12 mouse cellular contexts compared by ENCODE assay signal in genomic region chr3:40408921-40409488, GRCm38 (mm10).
DNase-seq lines count a peak whose midpoint lies in the region; ATAC-seq lines count a peak whose summit lies in the region.
"Had no signal": no experiment of that assay in that cellular context is flagged by ENCODE, and none has a peak within 500 bp of the region (broad histone marks: within the 10 kb centered on the region; RNA-seq: fewer than 3 reads in every experiment).

No protein-coding gene starts in this region.

- H3K27ac ChIP-seq in kidney, embryonic 16.5 days (ENCODE audit: low read length) = peak overlapping the region; percentile 32
- H3K27ac ChIP-seq in lung, embryonic 15.5 days = 0 out of 2 replicates have a peak overlapping the region, but pooled peaks have one; percentile 36
- no peak overlapping the region for H3K27ac ChIP-seq in intestine, embryonic 15.5 days
- H3K27ac ChIP-seq: heart, adult 2 months had no signal

- peak; percentile 81 for ATAC-seq in kidney, embryonic 16.5 days (ENCODE audit: low FRiP score, low TSS enrichment)
- ATAC-seq in lung, embryonic 15.5 days (ENCODE audit: borderline replicate concordance, extremely low read depth, low FRiP score, low TSS enrichment) = peak; percentile 79
- no peak for ATAC-seq in inflammation-experienced regulatory T-cells, adult 6 months
- ATAC-seq in intestine, embryonic 15.5 days = no peak
- ATAC-seq: intestine, postnatal 0 days had no signal

- H3K36me3 ChIP-seq in kidney, embryonic 16.5 days (ENCODE audit: insufficient read depth, low read length) = no peaks in the 10 kb centered on the region
- no peaks in the 10 kb centered on the region for H3K36me3 ChIP-seq in lung, embryonic 15.5 days
- H3K36me3 ChIP-seq in intestine, embryonic 15.5 days = no peaks in the 10 kb centered on the region

- H3K4me3 ChIP-seq in kidney, embryonic 16.5 days (ENCODE audit: low read length) = no peak overlapping the region
- no peak overlapping the region for H3K4me3 ChIP-seq in lung, embryonic 15.5 days
- no peak overlapping the region for H3K4me3 ChIP-seq in intestine, embryonic 15.5 days (replicated peaks)
- H3K4me3 ChIP-seq: heart, adult 2 months had no signal

- no peak overlapping the region for H3K9ac ChIP-seq in kidney, embryonic 16.5 days (replicated peaks; ENCODE audit: low read length)
- H3K9ac ChIP-seq in lung, embryonic 15.5 days = no peak overlapping the region
- no peak overlapping the region for H3K9ac ChIP-seq in intestine, embryonic 15.5 days

- no peak overlapping the region for H3K4me2 ChIP-seq in kidney, embryonic 16.5 days (replicated peaks; ENCODE audit: low read depth, low read length)
- no peak overlapping the region for H3K4me2 ChIP-seq in lung, embryonic 15.5 days
- no peak overlapping the region for H3K4me2 ChIP-seq in intestine, embryonic 15.5 days (replicated peaks)

- no peaks in the 10 kb centered on the region for H3K9me3 ChIP-seq in kidney, embryonic 16.5 days (ENCODE audit: low read length)
- no peaks in the 10 kb centered on the region for H3K9me3 ChIP-seq in lung, embryonic 15.5 days
- no peaks in the 10 kb centered on the region for H3K9me3 ChIP-seq in intestine, embryonic 15.5 days

- 26% methylated on average over 5 of the region's 5 CpGs for WGBS in kidney, embryonic 16.5 days
- WGBS in lung, embryonic 15.5 days = 32% methylated on average over 5 of the region's 5 CpGs
- WGBS in intestine, embryonic 15.5 days = 52% methylated on average over 5 of the region's 5 CpGs

- DNase-seq in heart, adult 18-20 months = peak; percentile 14 to 30
- DNase-seq in heart, adult 8-10 months (ENCODE audit: low spot score) = no peak
- DNase-seq in embryo, embryonic 11 days = peak; percentile 63
- DNase-seq in adrenal gland, adult 18-20 months (ENCODE audit: low spot score in 2 of 2) = no peak
- DNase-seq: adrenal gland, postnatal 36 days; cerebellum, postnatal 25 days had no signal

- peaks cover 15% of the 10 kb centered on the region for H3K4me1 ChIP-seq in kidney, embryonic 16.5 days (ENCODE audit: insufficient read depth, low read length)
- peaks cover 12% of the 10 kb centered on the region for H3K4me1 ChIP-seq in lung, embryonic 15.5 days
- no peaks in the 10 kb centered on the region; the same call in 1 of the 2 replicates for H3K4me1 ChIP-seq in intestine, embryonic 15.5 days (replicated peaks)

- H3K27me3 ChIP-seq in kidney, embryonic 16.5 days (ENCODE audit: insufficient read depth, low read length) = no peaks in the 10 kb centered on the region
- no peaks in the 10 kb centered on the region for H3K27me3 ChIP-seq in lung, embryonic 15.5 days
- H3K27me3 ChIP-seq in intestine, embryonic 15.5 days (replicated peaks) = no peaks in the 10 kb centered on the region

Comparison
In these comparisons a context has a peak if more than half of its experiments do, and no peak if none do; other contexts are left out.
1. DNase-seq: peak in heart, adult 18-20 months (2 of 2) and embryo, embryonic 11 days (single experiment); none in heart, adult 8-10 months (single experiment) and adrenal gland, adult 18-20 months (0 of 2).
2. ATAC-seq: peak in kidney, embryonic 16.5 days (single experiment) and lung, embryonic 15.5 days (single experiment); none in inflammation-experienced regulatory T-cells, adult 6 months (single experiment) and intestine, embryonic 15.5 days (single experiment).